ENCODE assay signal across 8 mouse cellular contexts in the genomic region with DNA sequence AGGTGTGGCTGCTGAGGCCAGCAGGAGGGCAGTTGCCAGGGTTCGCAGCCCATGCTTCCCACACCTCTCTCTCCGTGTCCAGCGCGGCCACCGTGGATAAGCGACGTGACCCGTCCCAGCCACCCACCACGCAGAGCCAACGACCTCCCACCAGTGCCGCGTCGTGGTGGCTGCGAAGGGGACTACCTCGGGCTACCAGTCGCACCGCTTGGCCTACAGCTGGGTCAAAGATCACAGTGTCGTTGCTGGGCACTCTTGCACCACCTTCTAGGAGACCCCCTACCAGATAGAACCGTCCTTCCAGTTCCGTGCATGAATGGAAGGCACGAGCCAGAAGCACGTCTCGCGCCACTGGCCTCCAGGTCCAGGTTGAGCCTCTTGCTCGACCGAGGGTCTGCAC. TPM values are rescaled to one million over a fixed set of nuclear protein-coding genes. Genes with fewer than 3 reads are reported as not detected.
DNase-seq lines count a peak whose midpoint lies in the region; ATAC-seq and TF ChIP-seq lines count a peak whose summit lies in the region.

No protein-coding gene starts in this region.

- peak overlapping the region; percentile 45 for H3K9ac ChIP-seq in heart, embryonic 15.5 days
- H3K9ac ChIP-seq in hindbrain, embryonic 11.5 days (ENCODE audit: low read depth, low read length), result peak overlapping the region; percentile 65
- peak overlapping the region; percentile 60 for H3K9ac ChIP-seq in liver, postnatal 0 days (replicated peaks)
- H3K9ac ChIP-seq in stomach, embryonic 15.5 days, result peak overlapping the region; percentile 10; the same call in 1 of the 2 replicates

- H3K36me3 ChIP-seq in heart, embryonic 15.5 days, result peaks cover 28% of the 10 kb centered on the region
- H3K36me3 ChIP-seq in hindbrain, embryonic 11.5 days (ENCODE audit: control insufficient read depth, insufficient read depth, low read length), result no peaks in the 10 kb centered on the region
- peaks cover 22% of the 10 kb centered on the region for H3K36me3 ChIP-seq in liver, postnatal 0 days (replicated peaks; ENCODE audit: insufficient read depth, low read length)
- H3K36me3 ChIP-seq in stomach, embryonic 15.5 days, result peaks cover 16% of the 10 kb centered on the region

- ATAC-seq in heart, embryonic 15.5 days (replicated peaks; ENCODE audit: insufficient number of reproducible peaks, insufficient read depth, low FRiP score, low read depth), result peak; percentile 37
- ATAC-seq in hindbrain, embryonic 11.5 days (ENCODE audit: low FRiP score), result peak; percentile 70
- ATAC-seq in liver, postnatal 0 days, result peak; percentile 7
- ATAC-seq in stomach, embryonic 15.5 days (ENCODE audit: insufficient read depth, low FRiP score, low read depth), result peak; percentile 28; the same call in 1 of the 2 replicates

- H3K27me3 ChIP-seq in heart, embryonic 15.5 days, result no peaks in the 10 kb centered on the region
- H3K27me3 ChIP-seq in hindbrain, embryonic 11.5 days (ENCODE audit: control insufficient read depth, insufficient read depth, low read length), result no peaks in the 10 kb centered on the region
- no peaks in the 10 kb centered on the region for H3K27me3 ChIP-seq in liver, postnatal 0 days (ENCODE audit: insufficient read depth, low read length)
- no peaks in the 10 kb centered on the region for H3K27me3 ChIP-seq in stomach, embryonic 15.5 days (replicated peaks)

- peak overlapping the region; percentile 64 for H3K4me2 ChIP-seq in heart, embryonic 15.5 days
- peak overlapping the region; percentile 86 for H3K4me2 ChIP-seq in hindbrain, embryonic 11.5 days (replicated peaks; ENCODE audit: low read depth, low read length)
- H3K4me2 ChIP-seq in liver, postnatal 0 days (ENCODE audit: low read depth, low read length), result peak overlapping the region; percentile 85
- peak overlapping the region; percentile 75 for H3K4me2 ChIP-seq in stomach, embryonic 15.5 days

- no peak for TF ChIP-seq EP300 in liver, postnatal 0 days (IDR thresholded peaks at IDR 0.05; ENCODE audit: low read depth)

- no peak for DNase-seq in heart, adult 11 months
- peak; percentile 57 for DNase-seq in thymus, postnatal 4 days
- DNase-seq in thymus, postnatal 0 days (ENCODE audit: low spot score), result no peak
- no peak for DNase-seq in hindbrain, embryonic 11.5 days (ENCODE audit: low spot score)
- DNase-seq in liver, postnatal 0 days, result no peak
- no peak for DNase-seq in embryo, embryonic 11 days

- H3K9me3 ChIP-seq in heart, embryonic 15.5 days (replicated peaks), result no peaks in the 10 kb centered on the region
- 0 out of 2 replicates have a peak, but pooled peaks cover 2% of the 10 kb centered on the region for H3K9me3 ChIP-seq in hindbrain, embryonic 11.5 days (ENCODE audit: control insufficient read depth, low read length)
- H3K9me3 ChIP-seq in liver, postnatal 0 days (ENCODE audit: low read length), result no peaks in the 10 kb centered on the region
- no peaks in the 10 kb centered on the region for H3K9me3 ChIP-seq in stomach, embryonic 15.5 days

- WGBS in heart, embryonic 15.5 days, result 17% methylated on average over 26 of the region's 26 CpGs
- 3% methylated on average over 25 of the region's 26 CpGs for WGBS in hindbrain, embryonic 11.5 days
- WGBS in liver, postnatal 0 days (ENCODE audit: insufficient replicate concordance), result 20% methylated on average over 26 of the region's 26 CpGs
- WGBS in stomach, embryonic 15.5 days, result 4% methylated on average over 26 of the region's 26 CpGs

- H3K4me1 ChIP-seq in heart, embryonic 15.5 days (replicated peaks), result peaks cover 10% of the 10 kb centered on the region
- H3K4me1 ChIP-seq in hindbrain, embryonic 11.5 days (replicated peaks; ENCODE audit: control insufficient read depth, insufficient read depth, low read length), result peaks cover 3% of the 10 kb centered on the region; the same call in 1 of the 2 replicates
- peaks cover 5% of the 10 kb centered on the region; the same call in 1 of the 2 replicates for H3K4me1 ChIP-seq in liver, postnatal 0 days (ENCODE audit: insufficient read depth)
- peaks cover 4% of the 10 kb centered on the region; the same call in 1 of the 2 replicates for H3K4me1 ChIP-seq in stomach, embryonic 15.5 days

- no peak overlapping the region for H3K27ac ChIP-seq in heart, embryonic 15.5 days
- peak overlapping the region; percentile 48 for H3K27ac ChIP-seq in hindbrain, embryonic 11.5 days (ENCODE audit: low read depth, low read length)
- H3K27ac ChIP-seq in liver, postnatal 0 days (ENCODE audit: low read depth), result no peak overlapping the region
- H3K27ac ChIP-seq in stomach, embryonic 15.5 days, result no peak overlapping the region; the same call in 1 of the 2 replicates

- H3K4me3 ChIP-seq in heart, embryonic 15.5 days, result peak overlapping the region; percentile 47
- H3K4me3 ChIP-seq in hindbrain, embryonic 11.5 days (ENCODE audit: low read depth, low read length), result peak overlapping the region; percentile 52
- H3K4me3 ChIP-seq in liver, postnatal 0 days (ENCODE audit: low read depth, low read length), result peak overlapping the region; percentile 61
- peak overlapping the region; percentile 51 for H3K4me3 ChIP-seq in stomach, embryonic 15.5 days (replicated peaks)

- no peak for TF ChIP-seq CTCF in liver, postnatal 0 days (IDR thresholded peaks at IDR 0.05; ENCODE audit: low read depth)

RNA-seq across cellular contexts. Expression of gene Klhdc9, which starts 0.3 kb away (rescaled TPM):
- 0.63 and 0.75 TPM in 2 replicates for polyA plus RNA-seq in heart, embryonic 15.5 days (2015; fragmentation: Nextera tagmentation; extraction: Ambion mirVana)
- polyA plus RNA-seq in thymus, postnatal 0 days (2015; fragmentation: Nextera tagmentation; extraction: Ambion mirVana), result 0.76 and 1.4 TPM in 2 replicates
- polyA plus RNA-seq in hindbrain, embryonic 11.5 days (2014; fragmentation: Nextera tagmentation; extraction: Ambion mirVana), result 1.3 and 2.0 TPM in 2 replicates
- 0.59 and 0.60 TPM in 2 replicates for polyA plus RNA-seq in liver, postnatal 0 days (2015; fragmentation: Nextera tagmentation; extraction: Ambion mirVana)
- 1.0 and 1.8 TPM in 2 replicates for polyA plus RNA-seq in stomach, embryonic 15.5 days (2015; fragmentation: Nextera tagmentation; extraction: Ambion mirVana)

RNA-seq across cellular contexts. Expression of gene Nectin4, which starts 9.6 kb away (rescaled TPM):
- polyA plus RNA-seq in heart, embryonic 15.5 days (2015; fragmentation: Nextera tagmentation; extraction: Ambion mirVana), result 0.26 and 1.2 TPM in 2 replicates
- 0.91 and 1.1 TPM in 2 replicates for polyA plus RNA-seq in thymus, postnatal 0 days (2015; fragmentation: Nextera tagmentation; extraction: Ambion mirVana)
- 0.66 and 0.96 TPM in 2 replicates for polyA plus RNA-seq in hindbrain, embryonic 11.5 days (2014; fragmentation: Nextera tagmentation; extraction: Ambion mirVana)
- 0.15 and 0.22 TPM in 2 replicates for polyA plus RNA-seq in liver, postnatal 0 days (2015; fragmentation: Nextera tagmentation; extraction: Ambion mirVana)
- polyA plus RNA-seq in stomach, embryonic 15.5 days (2015; fragmentation: Nextera tagmentation; extraction: Ambion mirVana), result 19.3 and 26.5 TPM in 2 replicates

RNA-seq across cellular contexts. Expression of gene Pfdn2, which starts 14.8 kb away (rescaled TPM):
- 77.2 and 91.0 TPM in 2 replicates for polyA plus RNA-seq in heart, embryonic 15.5 days (2015; fragmentation: Nextera tagmentation; extraction: Ambion mirVana)
- polyA plus RNA-seq in thymus, postnatal 0 days (2015; fragmentation: Nextera tagmentation; extraction: Ambion mirVana), result 87.5 and 92.2 TPM in 2 replicates
- polyA plus RNA-seq in hindbrain, embryonic 11.5 days (2014; fragmentation: Nextera tagmentation; extraction: Ambion mirVana), result 68.3 and 68.4 TPM in 2 replicates
- polyA plus RNA-seq in liver, postnatal 0 days (2015; fragmentation: Nextera tagmentation; extraction: Ambion mirVana), result 46.2 and 47.7 TPM in 2 replicates
- polyA plus RNA-seq in stomach, embryonic 15.5 days (2015; fragmentation: Nextera tagmentation; extraction: Ambion mirVana), result 97.2 and 99.5 TPM in 2 replicates

RNA-seq across cellular contexts. Expression of gene Nit1, which starts 14.8 kb away (rescaled TPM):
- 31.2 and 33.2 TPM in 2 replicates for polyA plus RNA-seq in heart, embryonic 15.5 days (2015; fragmentation: Nextera tagmentation; extraction: Ambion mirVana)
- 39.0 and 44.0 TPM in 2 replicates for polyA plus RNA-seq in thymus, postnatal 0 days (2015; fragmentation: Nextera tagmentation; extraction: Ambion mirVana)
- polyA plus RNA-seq in hindbrain, embryonic 11.5 days (2014; fragmentation: Nextera tagmentation; extraction: Ambion mirVana), result 30.7 and 35.3 TPM in 2 replicates
- 73.4 and 74.6 TPM in 2 replicates for polyA plus RNA-seq in liver, postnatal 0 days (2015; fragmentation: Nextera tagmentation; extraction: Ambion mirVana)
- 42.0 and 46.4 TPM in 2 replicates for polyA plus RNA-seq in stomach, embryonic 15.5 days (2015; fragmentation: Nextera tagmentation; extraction: Ambion mirVana)

RNA-seq across cellular contexts. Expression of gene Arhgap30, which starts 28.5 kb away (rescaled TPM):
- 1.00 and 5.3 TPM in 2 replicates for polyA plus RNA-seq in heart, embryonic 15.5 days (2015; fragmentation: Nextera tagmentation; extraction: Ambion mirVana)
- polyA plus RNA-seq in thymus, postnatal 0 days (2015; fragmentation: Nextera tagmentation; extraction: Ambion mirVana), result 64.2 and 73.2 TPM in 2 replicates
- polyA plus RNA-seq in hindbrain, embryonic 11.5 days (2014; fragmentation: Nextera tagmentation; extraction: Ambion mirVana), result 0.54 and 0.99 TPM in 2 replicates
- 5.6 and 7.0 TPM in 2 replicates for polyA plus RNA-seq in liver, postnatal 0 days (2015; fragmentation: Nextera tagmentation; extraction: Ambion mirVana)
- 2.9 and 3.0 TPM in 2 replicates for polyA plus RNA-seq in stomach, embryonic 15.5 days (2015; fragmentation: Nextera tagmentation; extraction: Ambion mirVana)

Comparison
In these comparisons a context has a peak if more than half of its experiments do, and no peak if none do; other contexts are left out.
1. ATAC-seq: peak in every context shown above with its lines; median percentile 70 in hindbrain, embryonic 11.5 days; 37 in heart, embryonic 15.5 days; 28 in stomach, embryonic 15.5 days; 7 in liver, postnatal 0 days.
2. H3K9ac ChIP-seq: peak in every context shown above with its lines; median percentile 65 in hindbrain, embryonic 11.5 days; 60 in liver, postnatal 0 days; 45 in heart, embryonic 15.5 days; 10 in stomach, embryonic 15.5 days.